Mouse (Mus musculus): ENCODE measurements at regions not wholly inside any gene's neighbourhood (a gene's known extent, or its start where the extent isn't known, plus 50 kb on each side); places are given as distances from the start of the nearest gene placed in this dataset.

- Histone ChIP-seq H3K9me3 (ENCODE audit: control insufficient read depth, low read length) (no peaks in the 10 kb centered on the region), H3K27ac (no peak overlapping the region), H3K4me1 (replicated peaks; ENCODE audit: control insufficient read depth in 2 of 2, insufficient read depth in 2 of 2, low read length in 1 of 2) (no peaks in the 10 kb centered on the region), H3K9ac (replicated peaks) (no peak overlapping the region), H3K4me2 (ENCODE audit: low read depth) (no peak overlapping the region), H3K36me3 (replicated peaks; ENCODE audit: control insufficient read depth, insufficient read depth, low read depth) (no peaks in the 10 kb centered on the region), H3K27me3 (ENCODE audit: control insufficient read depth, insufficient read depth, low read length) (no peaks in the 10 kb centered on the region), H3K4me3 (ENCODE audit: insufficient read depth in 1 of 2, low read depth in 2 of 2, low read length in 2 of 2) (no peak overlapping the region)
- no peak for TF ChIP-seq CTCF (IDR thresholded peaks at IDR 0.05; ENCODE audit: low read depth)
- no peak for TF ChIP-seq EP300 (IDR thresholded peaks at IDR 0.05; ENCODE audit: low read depth)
- DNase-seq (ENCODE audit: low read depth in 3 of 3, low spot score in 3 of 3), result no peak
- 75% methylated on average over 2 of the region's 2 CpGs for WGBS (ENCODE audit: insufficient replicate concordance)
- ATAC-seq (ENCODE audit: insufficient read depth), result no peak
Measured at GRCm38 (mm10) chr12:15713623-15714022, 103.1 kb downstream of the Trib2 start.

- no peak overlapping the region for H3K9ac ChIP-seq (replicated peaks)
- no peak for TF ChIP-seq CTCF (IDR thresholded peaks at IDR 0.05; ENCODE audit: low read depth)
- no peak for TF ChIP-seq EP300 (IDR thresholded peaks at IDR 0.05; ENCODE audit: low read depth)
- WGBS (ENCODE audit: insufficient replicate concordance), result 46% methylated on average over 6 of the region's 6 CpGs
- no peak overlapping the region for H3K4me3 ChIP-seq (ENCODE audit: insufficient read depth in 1 of 2, low read depth in 2 of 2, low read length in 2 of 2)
- no peaks in the 10 kb centered on the region for H3K9me3 ChIP-seq (ENCODE audit: control insufficient read depth, low read length)
- H3K4me1 ChIP-seq (replicated peaks; ENCODE audit: control insufficient read depth in 2 of 2, insufficient read depth in 2 of 2, low read length in 1 of 2), result no peaks in the 10 kb centered on the region
- no peak overlapping the region for H3K27ac ChIP-seq
- no peaks in the 10 kb centered on the region for H3K27me3 ChIP-seq (ENCODE audit: control insufficient read depth, insufficient read depth, low read length)
- no peak overlapping the region for H3K4me2 ChIP-seq (ENCODE audit: low read depth)
- DNase-seq (ENCODE audit: low read depth in 3 of 3, low spot score in 3 of 3) (no peak), ATAC-seq (ENCODE audit: insufficient read depth) (no peak)
- H3K36me3 ChIP-seq (replicated peaks; ENCODE audit: control insufficient read depth, insufficient read depth, low read depth), result no peaks in the 10 kb centered on the region
Measured at GRCm38 (mm10) chr12:15707570-15708095, 109.1 kb downstream of the Trib2 start.

GRCm38 (mm10) chr12:15704412-15704811, 112.3 kb downstream of the Trib2 start:
- no peak overlapping the region for H3K27ac ChIP-seq
- DNase-seq (ENCODE audit: low read depth in 3 of 3, low spot score in 3 of 3) (no peak), ATAC-seq (ENCODE audit: insufficient read depth) (no peak)
- WGBS (ENCODE audit: insufficient replicate concordance), result 34% methylated on average over 5 of the region's 5 CpGs
- H3K36me3 ChIP-seq (replicated peaks; ENCODE audit: control insufficient read depth, insufficient read depth, low read depth), result no peaks in the 10 kb centered on the region
- no peaks in the 10 kb centered on the region for H3K27me3 ChIP-seq (ENCODE audit: control insufficient read depth, insufficient read depth, low read length)
- H3K9ac ChIP-seq (replicated peaks), result no peak overlapping the region
- no peaks in the 10 kb centered on the region for H3K4me1 ChIP-seq (replicated peaks; ENCODE audit: control insufficient read depth in 2 of 2, insufficient read depth in 2 of 2, low read length in 1 of 2)
- no peak overlapping the region for H3K4me3 ChIP-seq (ENCODE audit: insufficient read depth in 1 of 2, low read depth in 2 of 2, low read length in 2 of 2)
- TF ChIP-seq EP300 (IDR thresholded peaks at IDR 0.05; ENCODE audit: low read depth) (no peak), CTCF (IDR thresholded peaks at IDR 0.05; ENCODE audit: low read depth) (no peak)
- no peaks in the 10 kb centered on the region for H3K9me3 ChIP-seq (ENCODE audit: control insufficient read depth, low read length)
- H3K4me2 ChIP-seq (ENCODE audit: low read depth), result no peak overlapping the region

DNA sequence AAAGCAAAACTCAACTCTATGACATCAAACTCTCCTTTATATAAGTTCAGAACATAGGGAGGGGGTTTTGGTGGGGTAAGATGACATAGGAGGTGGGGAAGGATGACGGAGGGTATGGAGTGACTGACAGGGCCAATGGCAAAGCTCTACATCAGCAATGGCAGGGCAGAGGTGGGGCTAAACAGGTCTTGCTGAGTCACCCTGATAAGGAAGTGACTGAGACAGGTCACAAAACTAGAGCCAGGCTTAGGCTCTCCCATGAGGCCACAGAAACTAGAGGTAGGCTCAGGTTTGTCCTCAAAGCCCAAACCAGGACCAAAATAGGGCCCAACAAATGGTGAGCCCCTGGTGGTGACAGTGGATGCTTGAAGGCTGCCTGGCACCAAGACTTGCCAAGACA, 114.6 kb downstream of the Trib2 start:
- DNase-seq (ENCODE audit: low read depth in 3 of 3, low spot score in 3 of 3) (no peak), ATAC-seq (ENCODE audit: insufficient read depth) (no peak)
- H3K36me3 ChIP-seq (replicated peaks; ENCODE audit: control insufficient read depth, insufficient read depth, low read depth), result no peaks in the 10 kb centered on the region
- no peak overlapping the region for H3K27ac ChIP-seq
- H3K4me1 ChIP-seq (replicated peaks; ENCODE audit: control insufficient read depth in 2 of 2, insufficient read depth in 2 of 2, low read length in 1 of 2), result peaks cover 0 to 2% of the 10 kb centered on the region in 2 experiments; a peak in 1 of 4 replicates
- TF ChIP-seq EP300 (IDR thresholded peaks at IDR 0.05; ENCODE audit: low read depth) (no peak), CTCF (IDR thresholded peaks at IDR 0.05; ENCODE audit: low read depth) (no peak)
- no peaks in the 10 kb centered on the region for H3K27me3 ChIP-seq (ENCODE audit: control insufficient read depth, insufficient read depth, low read length)
- H3K9me3 ChIP-seq (ENCODE audit: control insufficient read depth, low read length), result no peaks in the 10 kb centered on the region
- no peak overlapping the region for H3K4me3 ChIP-seq (ENCODE audit: insufficient read depth in 1 of 2, low read depth in 2 of 2, low read length in 2 of 2)
- WGBS (ENCODE audit: insufficient replicate concordance), result 75% methylated on average over 1 of the region's 1 CpGs
- no peak overlapping the region for H3K4me2 ChIP-seq (ENCODE audit: low read depth)
- no peak overlapping the region for H3K9ac ChIP-seq (replicated peaks)

GRCm38 (mm10) chr12:15698829-15699228, 117.9 kb downstream of the Trib2 start:
- Histone ChIP-seq H3K9me3 (ENCODE audit: control insufficient read depth, low read length) (no peaks in the 10 kb centered on the region), H3K4me1 (replicated peaks; ENCODE audit: control insufficient read depth in 2 of 2, insufficient read depth in 2 of 2, low read length in 1 of 2) (peaks cover 0 to 2% of the 10 kb centered on the region in 2 experiments; a peak in 1 of 4 replicates), H3K27me3 (ENCODE audit: control insufficient read depth, insufficient read depth, low read length) (no peaks in the 10 kb centered on the region), H3K27ac (no peak overlapping the region), H3K9ac (replicated peaks) (no peak overlapping the region), H3K36me3 (replicated peaks; ENCODE audit: control insufficient read depth, insufficient read depth, low read depth) (no peaks in the 10 kb centered on the region), H3K4me3 (ENCODE audit: insufficient read depth in 1 of 2, low read depth in 2 of 2, low read length in 2 of 2) (no peak overlapping the region), H3K4me2 (ENCODE audit: low read depth) (no peak overlapping the region)
- TF ChIP-seq EP300 (IDR thresholded peaks at IDR 0.05; ENCODE audit: low read depth), result no peak
- TF ChIP-seq CTCF (IDR thresholded peaks at IDR 0.05; ENCODE audit: low read depth), result no peak
- no peak for ATAC-seq (ENCODE audit: insufficient read depth)
- no peak for DNase-seq (ENCODE audit: low read depth in 3 of 3, low spot score in 3 of 3)
- WGBS (ENCODE audit: insufficient replicate concordance), result 9% methylated on average over 4 of the region's 4 CpGs

Data from liver, embryonic 14.5 days (tissue).